Mouse (Mus musculus) E14TG2a.4 (cell line): ENCODE results near the gene Shc3.

Source experiments
- CTCF ChIP-seq: conservative IDR thresholded peaks from 2 replicates; pipeline ENCODE4 v1.5.1; 2014; ENCODE audit warnings: low read length
- POU5F1 ChIP-seq: IDR thresholded peaks from 2 replicates; pipeline ENCODE4 v1.6.1; 2014; ENCODE audit warnings: low read length, borderline replicate concordance

DNA sequence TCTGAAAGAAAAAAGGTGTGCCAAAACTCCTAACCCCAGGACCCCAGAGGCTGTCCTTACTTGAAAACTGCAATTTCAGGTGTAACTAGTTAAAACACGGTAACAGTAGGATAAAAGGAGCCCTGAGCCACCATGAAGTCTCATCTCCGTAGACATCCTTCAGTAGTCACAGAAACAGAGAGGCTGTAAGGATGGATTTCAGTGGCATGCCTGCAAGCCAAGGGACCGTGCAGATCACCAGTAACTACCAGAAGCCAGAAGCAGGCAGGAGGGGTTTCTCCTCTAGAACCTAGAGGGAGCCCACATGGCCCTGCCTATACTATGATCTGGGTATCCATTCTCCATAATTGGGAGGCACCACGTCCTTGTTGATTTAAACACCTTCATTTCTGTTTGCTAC is 104.9 kb downstream of the Shc3 start:
- no peak for TF ChIP-seq CTCF
- TF ChIP-seq POU5F1 = no peak
